Mouse (Mus musculus) spleen, adult 10 weeks (tissue): ENCODE results near the gene Cst8. TPM values are rescaled to one million over a fixed set of nuclear protein-coding genes. Genes with fewer than 3 reads are reported as not detected.

Source experiments
- polyA plus RNA-seq: library from polyadenylated mRNA; stranded (reverse); fragments of 350-450 nt; fragmentation: Illumina TruSeq; extraction: RNeasy Lipid Tissue Mini Kit (QIAGEN cat#74804); gene quantifications from one replicate; pipeline ENCODE4 v1.2.3, GENCODE M21; 2015; ENCODE audit warnings: low replicate concordance; ENCODE audit not compliant: insufficient read depth

Gene Cst8
- polyA plus RNA-seq = not detected

DNA sequence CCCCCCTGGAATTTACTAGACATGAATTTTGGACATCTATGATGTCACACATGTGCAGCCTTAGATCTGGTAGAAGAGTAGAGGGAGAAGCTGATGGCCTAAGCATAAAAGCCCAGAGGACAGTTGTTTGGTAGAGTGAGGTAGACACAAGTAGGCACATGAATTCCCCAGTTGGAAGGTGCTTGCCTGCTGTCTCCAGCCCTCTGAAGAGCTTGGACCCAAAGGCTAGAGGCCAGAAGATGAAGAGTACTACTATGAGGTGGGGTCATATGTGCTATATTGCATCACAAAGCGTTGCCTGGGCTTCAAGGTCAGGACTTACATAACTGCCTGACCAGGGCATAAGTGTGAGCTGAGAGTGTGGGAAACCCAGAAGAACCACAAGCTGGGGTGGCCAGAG lies at the start of gene Cst8:
Gene Cst8 (plus strand): TSS at position 301 of the 400 bp plus-strand sequence.

DNA sequence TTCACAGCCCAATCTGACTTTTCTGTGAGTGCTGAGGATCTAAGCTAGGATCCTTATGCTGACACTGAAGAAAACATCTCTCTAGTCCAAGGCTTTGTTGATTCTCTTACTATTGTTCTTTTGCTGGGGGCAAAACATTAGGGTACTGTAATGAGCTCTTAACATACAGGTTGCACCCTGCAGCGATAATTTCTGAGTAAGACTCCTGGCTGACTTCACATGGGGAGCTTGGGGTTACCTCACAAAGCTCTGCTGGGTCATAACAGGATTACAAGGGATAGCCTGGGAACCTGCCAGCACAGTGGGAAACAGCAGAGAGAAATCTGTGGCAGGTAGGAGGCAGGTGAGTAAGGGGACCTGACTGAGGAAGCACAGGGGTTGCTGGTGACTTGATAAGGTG lies 48.5 kb upstream of the Cst8 start, which contains the start of gene Cstl1:
Gene Cstl1 (plus strand): TSS at position 301 of the 400 bp plus-strand sequence.

DNA sequence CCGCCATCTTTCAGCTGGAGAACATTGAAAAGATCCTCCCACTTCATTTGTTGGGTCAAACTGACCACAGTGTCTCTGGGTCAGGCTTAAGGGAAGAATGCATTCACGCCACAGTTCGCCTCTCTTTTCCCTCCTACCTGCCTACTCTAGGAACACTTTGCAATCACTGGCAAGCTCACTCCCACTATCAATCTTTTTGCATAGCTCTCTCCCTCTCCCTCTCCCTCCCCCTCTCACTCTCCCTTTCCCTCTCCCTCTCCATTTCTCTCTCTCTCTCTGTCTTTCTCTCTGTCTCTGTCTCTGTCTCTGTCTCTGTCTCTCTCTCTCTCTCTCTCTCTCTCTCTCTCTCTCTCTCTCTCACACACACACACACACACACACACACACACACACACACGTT lies 27.2 kb upstream of the Cst8 start, which contains the start of gene Cst11:
Gene Cst11 (minus strand): TSS at position 101 of the 400 bp plus-strand sequence.

DNA sequence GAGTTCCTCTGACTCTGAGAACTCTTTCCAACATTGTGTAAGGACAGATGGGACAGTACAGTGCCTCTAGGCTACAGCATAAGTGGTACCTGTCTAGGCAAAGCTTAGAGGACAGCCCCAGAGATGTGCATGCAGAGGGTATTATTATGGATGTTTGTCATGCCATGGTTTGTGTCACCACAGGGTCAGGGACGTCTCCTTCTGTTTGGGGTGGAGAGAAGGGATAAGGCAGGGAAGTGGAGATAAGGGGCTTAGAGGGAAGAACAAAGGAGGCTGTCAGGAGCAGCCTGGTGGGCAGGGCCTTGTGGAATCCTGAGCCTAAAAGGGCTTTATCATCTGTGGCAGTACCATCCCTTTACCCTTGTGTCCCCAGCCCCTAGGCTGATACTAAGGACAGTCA lies 16.9 kb upstream of the Cst8 start, which contains the start of gene 8030411F24Rik:
Gene 8030411F24Rik (plus strand): TSS at position 301 of the 400 bp plus-strand sequence.

DNA sequence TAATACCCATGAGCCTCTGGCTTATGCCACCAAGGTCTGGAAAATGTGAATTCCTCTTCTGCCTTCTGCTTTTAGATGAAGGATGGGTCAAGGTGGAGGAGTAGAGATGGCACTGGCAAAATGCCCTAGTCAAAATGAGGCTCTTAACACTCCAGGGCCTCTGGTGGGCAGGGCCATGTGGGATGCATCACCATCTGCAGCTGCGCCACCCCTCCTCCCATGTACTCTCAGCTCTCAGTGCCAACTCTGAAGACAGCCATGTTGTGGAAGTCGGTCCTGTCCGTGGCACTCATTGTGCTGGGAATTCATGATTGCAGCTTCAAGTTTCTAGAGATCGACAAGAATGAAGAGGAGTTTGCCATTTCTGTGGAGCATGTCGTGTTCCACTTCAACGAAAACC lies 9.4 kb upstream of the Cst8 start, which contains the start of gene Cst12:
Gene Cst12 (plus strand): TSS at position 220 of the 400 bp plus-strand sequence.

DNA sequence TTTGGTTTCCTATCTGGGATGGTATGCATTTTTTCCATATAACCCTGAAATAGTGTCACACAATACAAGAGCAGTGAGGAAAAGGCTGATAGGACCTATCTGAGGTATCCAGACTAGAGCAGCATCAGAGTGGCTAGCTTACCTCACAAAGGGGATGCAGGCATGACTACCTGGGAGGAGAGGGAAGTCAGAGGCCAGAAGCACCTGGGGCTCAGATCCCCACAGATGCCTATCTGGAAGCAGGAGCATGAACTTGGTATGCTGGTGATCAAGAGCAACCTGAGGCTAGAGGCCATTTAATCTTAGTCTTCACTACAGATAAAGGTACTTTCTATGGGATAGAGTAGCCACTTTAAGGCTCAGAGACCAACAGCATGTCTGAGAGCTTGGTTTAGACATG lies 21.3 kb downstream of the Cst8 start, which contains the start of gene Cst13:
Gene Cst13 (plus strand): TSS at position 173 of the 400 bp plus-strand sequence.

DNA sequence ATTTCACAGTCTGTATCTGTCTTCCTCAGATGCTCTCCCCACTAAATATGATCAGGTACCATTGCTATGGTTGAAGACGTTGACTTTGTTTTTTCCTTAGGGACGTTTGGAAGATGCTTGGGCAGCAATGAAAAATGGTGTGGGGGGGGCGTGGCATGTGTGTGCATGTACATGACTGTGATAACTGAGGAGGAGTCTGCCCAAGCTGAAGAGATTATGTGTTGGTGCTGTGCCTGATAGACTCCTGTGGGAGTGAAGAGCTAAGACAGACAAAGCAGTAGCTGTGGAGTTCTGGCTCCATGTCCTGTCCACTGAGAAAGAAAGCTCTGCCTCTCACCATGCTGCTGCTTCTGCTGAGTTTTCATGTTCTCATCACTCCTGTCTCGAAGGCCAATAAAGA lies 36.3 kb downstream of the Cst8 start, which contains the start of gene Cst9:
Gene Cst9 (plus strand): TSS at position 236 of the 400 bp plus-strand sequence.

Other genes with a start within 250 kb of the Cst8 start
- 25.6 TPM for gene Nxt1, start 126.2 kb upstream of the Cst8 start, polyA plus RNA-seq
- gene Gzf1, start 117.8 kb upstream of the Cst8 start, polyA plus RNA-seq = 17.3 TPM
- gene Napb, start 66.3 kb upstream of the Cst8 start, polyA plus RNA-seq = 0.97 TPM
- not detected for gene Cstl1, start 48.4 kb upstream of the Cst8 start, polyA plus RNA-seq
- not detected for gene Cst11, start 27.3 kb upstream of the Cst8 start, polyA plus RNA-seq
- not detected for gene 8030411F24Rik, start 16.8 kb upstream of the Cst8 start, polyA plus RNA-seq
- not detected for gene Cst12, start 9.4 kb upstream of the Cst8 start, polyA plus RNA-seq
- gene Cst13, start 21.3 kb downstream of the Cst8 start, polyA plus RNA-seq = not detected
- gene Cst9, start 36.4 kb downstream of the Cst8 start, polyA plus RNA-seq = not detected
- not detected for gene 9230104L09Rik, start 66.3 kb downstream of the Cst8 start, polyA plus RNA-seq
- 519 TPM for gene Cst3, start 76.9 kb downstream of the Cst8 start, polyA plus RNA-seq
- not detected for gene Gm1330, start 204.5 kb downstream of the Cst8 start, polyA plus RNA-seq
- not detected for gene Gm10750, start 218.5 kb downstream of the Cst8 start, polyA plus RNA-seq